Mouse (Mus musculus) heart, adult 2 months (tissue): ENCODE measurements around the gene Rpa2.

Experiments
- EP300 ChIP-seq: fragments of 200-500 bp; IDR thresholded peaks from 2 replicates; pipeline ENCODE4 v1.6.1; 2011; ENCODE audit warnings: low read depth, low read length, control low read depth; ENCODE audit not compliant: insufficient read depth
- POLR2A ChIP-seq: fragments of 200-500 bp; IDR thresholded peaks from 2 replicates; pipeline ENCODE4 v1.6.1; 2011; ENCODE audit warnings: mild to moderate bottlenecking, low read depth, low read length, control low read depth; ENCODE audit not compliant: insufficient read depth

DNA sequence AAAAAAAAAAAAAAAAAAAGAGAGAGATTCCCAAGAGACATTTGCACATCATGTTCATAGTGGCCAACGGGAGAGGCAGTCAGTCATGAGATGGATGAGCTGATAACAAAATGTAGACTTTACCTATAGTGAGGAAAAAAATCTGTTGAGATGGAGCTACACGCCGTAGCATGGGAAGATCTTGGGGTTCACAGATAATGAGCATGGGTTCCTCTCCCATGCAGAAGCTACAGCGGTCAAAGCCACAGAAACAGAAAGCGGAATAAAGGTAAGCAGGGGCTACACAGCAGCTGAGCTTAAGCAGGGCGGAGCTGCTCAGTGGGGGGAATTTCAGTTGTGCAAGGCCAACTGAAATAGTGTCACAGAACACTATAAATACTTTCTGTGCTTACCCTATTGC lies 36.2 kb downstream of the Rpa2 start:
- TF ChIP-seq EP300, result no peak
- no peak for TF ChIP-seq POLR2A
